ENCODE assay signal across 11 mouse cellular contexts in genomic region chr17:6713944-6714343, GRCm38 (mm10). TPM values are rescaled to one million over a fixed set of nuclear protein-coding genes. Genes with fewer than 3 reads are reported as not detected.
A peak's percentile ranks its signal among the peaks of the same experiment; 100 is the strongest.
DNase-seq lines count a peak whose midpoint lies in the region; ATAC-seq and TF ChIP-seq lines count a peak whose summit lies in the region.
"Not testable (repeated sequence)": the region's sequence is repeated elsewhere in the genome, so short reads cannot be mapped to it uniquely, and the experiment has no call there.
"Had no signal": no experiment of that assay in that cellular context is flagged by ENCODE, and none has a peak within 500 bp of the region (broad histone marks: within the 10 kb centered on the region; RNA-seq: fewer than 3 reads in every experiment).

No protein-coding gene starts in this region.

- H3K9ac ChIP-seq in forebrain, embryonic 11.5 days (ENCODE audit: low read length); intestine, embryonic 15.5 days; intestine, embryonic 16.5 days (ENCODE audit: low read depth, low read length); intestine, postnatal 0 days (ENCODE audit: low read depth, low read length); stomach, postnatal 0 days (ENCODE audit: low read length): not testable (repeated sequence)

- H3K4me3 ChIP-seq in forebrain, embryonic 10.5 days; forebrain, embryonic 11.5 days (ENCODE audit: low read depth, low read length); intestine, embryonic 15.5 days (replicated peaks); intestine, embryonic 16.5 days (ENCODE audit: low read length); intestine, postnatal 0 days (ENCODE audit: low read depth, low read length); kidney, adult 2 months (ENCODE audit: insufficient read depth, low read depth, low read length); stomach, postnatal 0 days (ENCODE audit: low read depth, low read length): not testable (repeated sequence)

- peak; percentile 11 for DNase-seq in forebrain, embryonic 10.5 days (ENCODE audit: extremely low spot score, low spot score)
- DNase-seq in forebrain, embryonic 11.5 days (ENCODE audit: low spot score): peak; percentile 15
- DNase-seq in kidney, adult 2 months: peak; percentile 56
- peak; percentile 11 for DNase-seq in stomach, postnatal 0 days (ENCODE audit: low spot score)
- peak; percentile 41 for DNase-seq in yolk sac, embryonic 10.5 days (ENCODE audit: low spot score)

- not testable (repeated sequence) for H3K36me3 ChIP-seq in forebrain, embryonic 10.5 days (replicated peaks); forebrain, embryonic 11.5 days (ENCODE audit: control insufficient read depth, insufficient read depth, low read length); intestine, embryonic 15.5 days; intestine, embryonic 16.5 days (ENCODE audit: control insufficient read depth, insufficient read depth, low read length); intestine, postnatal 0 days (ENCODE audit: control insufficient read depth, insufficient read depth); kidney, adult 2 months (ENCODE audit: control insufficient read depth, insufficient read depth, low read length); stomach, postnatal 0 days (ENCODE audit: control insufficient read depth, insufficient read depth, low read length)

- 89% methylated on average over 8 of the region's 8 CpGs for WGBS in forebrain, embryonic 10.5 days
- WGBS in forebrain, embryonic 11.5 days: 85% methylated on average over 7 of the region's 8 CpGs
- 68% methylated on average over 8 of the region's 8 CpGs for WGBS in intestine, embryonic 15.5 days
- 71% methylated on average over 8 of the region's 8 CpGs for WGBS in intestine, embryonic 16.5 days
- WGBS in intestine, postnatal 0 days: 64% methylated on average over 7 of the region's 8 CpGs
- 60% methylated on average over 8 of the region's 8 CpGs for WGBS in kidney, adult 2 months
- 76% methylated on average over 7 of the region's 8 CpGs for WGBS in stomach, postnatal 0 days

- not testable (repeated sequence) for H3K4me2 ChIP-seq in forebrain, embryonic 11.5 days (ENCODE audit: low read depth, low read length, severe bottlenecking); intestine, embryonic 15.5 days (replicated peaks); intestine, embryonic 16.5 days (ENCODE audit: low read depth, low read length); intestine, postnatal 0 days (replicated peaks; ENCODE audit: low read depth); stomach, postnatal 0 days (replicated peaks; ENCODE audit: low read depth)

- not testable (repeated sequence) for H3K4me1 ChIP-seq in forebrain, embryonic 10.5 days; forebrain, embryonic 11.5 days (replicated peaks; ENCODE audit: control insufficient read depth, insufficient read depth, low read length); intestine, embryonic 15.5 days (replicated peaks); intestine, embryonic 16.5 days (ENCODE audit: control insufficient read depth, insufficient read depth, low read length); intestine, postnatal 0 days (replicated peaks; ENCODE audit: control insufficient read depth, insufficient read depth, low read length); kidney, adult 2 months (ENCODE audit: control insufficient read depth, insufficient read depth, low read length); stomach, postnatal 0 days (replicated peaks; ENCODE audit: control insufficient read depth, insufficient read depth)

- H3K27ac ChIP-seq in forebrain, embryonic 10.5 days; forebrain, embryonic 11.5 days (ENCODE audit: low read depth, low read length); intestine, embryonic 15.5 days; intestine, embryonic 16.5 days (ENCODE audit: low read length); kidney, adult 2 months (ENCODE audit: insufficient read depth, low read depth, low read length); stomach, postnatal 0 days (replicated peaks): not testable (repeated sequence)
- H3K27ac ChIP-seq in intestine, postnatal 0 days (ENCODE audit: low read depth, low read length): peak overlapping the region; percentile 64; the same call in 1 of the 2 replicates

- not testable (repeated sequence) for H3K27me3 ChIP-seq in forebrain, embryonic 10.5 days (ENCODE audit: poor library complexity, severe bottlenecking); forebrain, embryonic 11.5 days (ENCODE audit: control insufficient read depth, insufficient read depth, low read length); intestine, embryonic 15.5 days (replicated peaks); intestine, embryonic 16.5 days (replicated peaks; ENCODE audit: control insufficient read depth, insufficient read depth, low read length); intestine, postnatal 0 days (replicated peaks; ENCODE audit: control insufficient read depth, insufficient read depth, low read length); kidney, adult 2 months (replicated peaks; ENCODE audit: control insufficient read depth, insufficient read depth, low read length); stomach, postnatal 0 days (ENCODE audit: control insufficient read depth, insufficient read depth, low read length)

- not testable (repeated sequence) for ATAC-seq in forebrain, embryonic 11.5 days (replicated peaks; ENCODE audit: low FRiP score); stomach, postnatal 0 days (ENCODE audit: low FRiP score, low TSS enrichment)
- ATAC-seq in intestine, embryonic 15.5 days: peak; percentile 68; the same call in 1 of the 2 replicates
- ATAC-seq in intestine, embryonic 16.5 days: peak; percentile 83
- peak; percentile 73 for ATAC-seq in intestine, postnatal 0 days

- H3K9me3 ChIP-seq in forebrain, embryonic 10.5 days; forebrain, embryonic 11.5 days (ENCODE audit: control insufficient read depth, low read length); intestine, embryonic 15.5 days; intestine, embryonic 16.5 days (ENCODE audit: control insufficient read depth, low read length); intestine, postnatal 0 days (ENCODE audit: control insufficient read depth); stomach, postnatal 0 days (ENCODE audit: control insufficient read depth, low read length): not testable (repeated sequence)

- TF ChIP-seq EP300 in stomach, postnatal 0 days (optimal IDR thresholded peaks at IDR 0.05): not testable (repeated sequence)

- TF ChIP-seq POLR2A in kidney, adult 2 months (IDR thresholded peaks at IDR 0.05; ENCODE audit: low read depth, low read length): not testable (repeated sequence)

- not testable (repeated sequence) for TF ChIP-seq CTCF in intestine, postnatal 0 days (IDR thresholded peaks at IDR 0.05; ENCODE audit: low read depth); kidney, adult 2 months (conservative IDR thresholded peaks at IDR 0.05; ENCODE audit: insufficient read depth, insufficient read length, low read depth, low read length); stomach, postnatal 0 days (IDR thresholded peaks at IDR 0.05; ENCODE audit: low read depth)

RNA-seq across cellular contexts. Expression of gene Sytl3, which starts 55.1 kb away (rescaled TPM):
- 0.24 TPM in 1 of 2 replicates, not detected in the other for polyA plus RNA-seq in forebrain, embryonic 10.5 days (2016; fragmentation: Nextera tagmentation; extraction: Ambion mirVana)
- not detected in 2 replicates for polyA plus RNA-seq in forebrain, embryonic 11.5 days (2014; fragmentation: Nextera tagmentation; extraction: Ambion mirVana)
- polyA plus RNA-seq in intestine, embryonic 15.5 days (2015; fragmentation: Nextera tagmentation; extraction: Ambion mirVana): 1.9 and 2.4 TPM in 2 replicates
- 3.9 and 4.5 TPM in 2 replicates for polyA plus RNA-seq in intestine, embryonic 16.5 days (2015; fragmentation: Nextera tagmentation; extraction: Ambion mirVana)
- 10.7 and 11.0 TPM in 2 replicates for polyA plus RNA-seq in intestine, postnatal 0 days (2015; fragmentation: Nextera tagmentation; extraction: Ambion mirVana)
- 2.8 and 3.7 TPM in 2 replicates for polyA plus RNA-seq in kidney, adult 2 months (2012; rRNA removed)
- 0.99 and 1.1 TPM in 2 replicates for polyA plus RNA-seq in stomach, postnatal 0 days (2015; fragmentation: Nextera tagmentation; extraction: Ambion mirVana)
- polyA plus RNA-seq: adrenal gland, adult 2 months; G1E; Patski had no signal

RNA-seq across cellular contexts. Expression of gene Dynlt1f, which starts 58.2 kb away (rescaled TPM):
- polyA plus RNA-seq in forebrain, embryonic 10.5 days (2016; fragmentation: Nextera tagmentation; extraction: Ambion mirVana): 291 and 301 TPM in 2 replicates
- 282 and 296 TPM in 2 replicates for polyA plus RNA-seq in forebrain, embryonic 11.5 days (2014; fragmentation: Nextera tagmentation; extraction: Ambion mirVana)
- polyA plus RNA-seq in intestine, embryonic 15.5 days (2015; fragmentation: Nextera tagmentation; extraction: Ambion mirVana): 254 and 273 TPM in 2 replicates
- 239 and 250 TPM in 2 replicates for polyA plus RNA-seq in intestine, embryonic 16.5 days (2015; fragmentation: Nextera tagmentation; extraction: Ambion mirVana)
- 234 and 240 TPM in 2 replicates for polyA plus RNA-seq in intestine, postnatal 0 days (2015; fragmentation: Nextera tagmentation; extraction: Ambion mirVana)
- 61.6 and 64.5 TPM in 2 replicates for polyA plus RNA-seq in kidney, adult 2 months (2012; rRNA removed)
- 186 and 187 TPM in 2 replicates for polyA plus RNA-seq in stomach, postnatal 0 days (2015; fragmentation: Nextera tagmentation; extraction: Ambion mirVana)
